Mouse (Mus musculus) stomach, embryonic 15.5 days (tissue): Measurements from ENCODE around the gene Cd2bp2. TPM values are rescaled to one million over a fixed set of nuclear protein-coding genes. Genes with fewer than 3 reads are reported as not detected.

Experiments used
- ATAC-seq: fragments of 200-750 bp; cut with Nextera tagmentation; 2 replicates; pipeline ENCODE4 v1.8.0; 2017; ENCODE audit warnings: low read depth, moderate number of reproducible peaks, moderate TSS enrichment; ENCODE audit not compliant: insufficient read depth, low FRiP score
- H3K27ac ChIP-seq: fragments of 300-500 bp; sonication (generic); 2 replicates; pipeline ENCODE4 v1.5.1; 2015; ENCODE audit warnings: mild to moderate bottlenecking, inconsistent platforms
- H3K27me3 ChIP-seq: fragments of 300-500 bp; sonication (generic); replicated peaks from 2 replicates; pipeline ENCODE4 v1.6.1; 2015; ENCODE audit warnings: inconsistent platforms
- H3K36me3 ChIP-seq: fragments of 300-500 bp; sonication (generic); 2 replicates; pipeline ENCODE4 v1.6.1; 2015; ENCODE audit warnings: inconsistent platforms
- H3K4me1 ChIP-seq: fragments of 300-500 bp; sonication (generic); 2 replicates; pipeline ENCODE4 v1.6.1; 2015; ENCODE audit warnings: inconsistent platforms
- H3K4me2 ChIP-seq: fragments of 300-500 bp; sonication (generic); 2 replicates; pipeline ENCODE4 v1.6.1; 2015; ENCODE audit warnings: mild to moderate bottlenecking, inconsistent platforms
- H3K4me3 ChIP-seq: fragments of 300-500 bp; sonication (generic); replicated peaks from 2 replicates; pipeline ENCODE4 v1.5.1; 2015; ENCODE audit warnings: inconsistent platforms
- H3K9ac ChIP-seq: fragments of 300-500 bp; sonication (generic); 2 replicates; pipeline ENCODE4 v1.6.1; 2015; ENCODE audit warnings: inconsistent platforms
- H3K9me3 ChIP-seq: fragments of 300-500 bp; sonication (generic); 2 replicates; pipeline ENCODE4 v1.6.1; 2016; ENCODE audit warnings: inconsistent platforms
- WGBS: fragments of 180-500 bp; shearing (Covaris S2); methylation state at CpG from one replicate; pipeline ENCODE4 v1.1.7; 2015; 5-methylcytosine and 5-hydroxymethylcytosine counted together
- polyA plus RNA-seq: library from polyadenylated mRNA; unstranded; fragments of >200 nt; fragmentation: Nextera tagmentation; extraction: Ambion mirVana; gene quantifications from 2 replicates; pipeline ENCODE4 v1.2.1, GENCODE M21; 2015

Gene Cd2bp2
- polyA plus RNA-seq, 1 experiment from 2014 or later, result 44.1 TPM

GRCm38 (mm10) chr7:127228615-127229303, 32.9 kb upstream of the Cd2bp2 start:
- Histone ChIP-seq H3K4me3 (no peak overlapping the region), H3K27ac (no peak overlapping the region), H3K9ac (no peak overlapping the region), H3K27me3 (no peaks in the 10 kb centered on the region), H3K36me3 (no peaks in the 10 kb centered on the region), H3K4me1 (peaks cover 11% of the 10 kb centered on the region), H3K4me2 (no peak overlapping the region), H3K9me3 (no peaks in the 10 kb centered on the region)
- 68% methylated on average over 4 of the region's 4 CpGs for WGBS
- peak; percentile 13; the same call in 1 of the 2 replicates for ATAC-seq

- ATAC-seq, result peak; percentile 75; the same call in 1 of the 2 replicates
- H3K27ac ChIP-seq, result 0 out of 2 replicates have a peak overlapping the region, but pooled peaks have one; percentile 7
- no peak overlapping the region for H3K4me3 ChIP-seq
- no peaks in the 10 kb centered on the region for H3K9me3 ChIP-seq
- H3K9ac ChIP-seq, result no peak overlapping the region
- WGBS, result 77% methylated on average over 11 of the region's 11 CpGs
- H3K27me3 ChIP-seq, result no peaks in the 10 kb centered on the region
- H3K4me2 ChIP-seq, result no peak overlapping the region
- H3K4me1 ChIP-seq, result peaks cover 3% of the 10 kb centered on the region; the same call in 1 of the 2 replicates
- no peaks in the 10 kb centered on the region for H3K36me3 ChIP-seq
Observed at GRCm38 (mm10) chr7:127225147-127225995, 29.5 kb upstream of the Cd2bp2 start.

GRCm38 (mm10) chr7:127224616-127225015, 28.8 kb upstream of the Cd2bp2 start:
- ATAC-seq, result no peak
- no peaks in the 10 kb centered on the region for H3K9me3 ChIP-seq

GRCm38 (mm10) chr7:127223515-127224478, 27.9 kb upstream of the Cd2bp2 start:
- Histone ChIP-seq H3K4me1 (no peaks in the 10 kb centered on the region), H3K27ac (no peak overlapping the region), H3K4me2 (no peak overlapping the region), H3K9me3 (no peaks in the 10 kb centered on the region), H3K4me3 (no peak overlapping the region), H3K36me3 (no peaks in the 10 kb centered on the region), H3K9ac (no peak overlapping the region), H3K27me3 (no peaks in the 10 kb centered on the region)
- peak; percentile 66; the same call in 1 of the 2 replicates for ATAC-seq
- WGBS, result 79% methylated on average over 6 of the region's 6 CpGs

More at GRCm38 (mm10) chr7:127224616-127225015, 28.8 kb upstream of the Cd2bp2 start:
- H3K27me3 ChIP-seq, result no peaks in the 10 kb centered on the region
- no peak overlapping the region for H3K9ac ChIP-seq
- WGBS, result 92% methylated on average over 6 of the region's 6 CpGs
- H3K4me1 ChIP-seq, result no peaks in the 10 kb centered on the region
- no peaks in the 10 kb centered on the region for H3K36me3 ChIP-seq
- no peak overlapping the region for H3K4me3 ChIP-seq
- H3K27ac ChIP-seq, result no peak overlapping the region
- H3K4me2 ChIP-seq, result no peak overlapping the region

GRCm38 (mm10) chr7:127223106-127223505, 27.3 kb upstream of the Cd2bp2 start:
- ATAC-seq, result no peak
- WGBS, result 97% methylated on average over 3 of the region's 3 CpGs
- H3K36me3 ChIP-seq, result no peaks in the 10 kb centered on the region
- H3K4me2 ChIP-seq, result no peak overlapping the region
- no peaks in the 10 kb centered on the region for H3K27me3 ChIP-seq
- no peaks in the 10 kb centered on the region for H3K9me3 ChIP-seq
- H3K9ac ChIP-seq, result no peak overlapping the region
- no peaks in the 10 kb centered on the region for H3K4me1 ChIP-seq
- no peak overlapping the region for H3K27ac ChIP-seq
- H3K4me3 ChIP-seq, result no peak overlapping the region

GRCm38 (mm10) chr7:127220440-127220839, 24.6 kb upstream of the Cd2bp2 start:
- WGBS, result 71% methylated on average over 6 of the region's 6 CpGs
- no peak overlapping the region for H3K27ac ChIP-seq

GRCm38 (mm10) chr7:127218670-127219069, 22.8 kb upstream of the Cd2bp2 start:
- Histone ChIP-seq H3K4me2 (no peak overlapping the region), H3K27ac (no peak overlapping the region), H3K36me3 (no peaks in the 10 kb centered on the region), H3K27me3 (no peaks in the 10 kb centered on the region), H3K4me3 (no peak overlapping the region), H3K4me1 (peaks cover 9% of the 10 kb centered on the region; the same call in 1 of the 2 replicates), H3K9me3 (no peaks in the 10 kb centered on the region), H3K9ac (no peak overlapping the region)
- 87% methylated on average over 4 of the region's 4 CpGs for WGBS
- ATAC-seq, result no peak

More at GRCm38 (mm10) chr7:127220440-127220839, 24.6 kb upstream of the Cd2bp2 start:
- no peak overlapping the region for H3K9ac ChIP-seq
- 0 out of 2 replicates have a peak, but pooled peaks cover 3% of the 10 kb centered on the region for H3K4me1 ChIP-seq
- H3K36me3 ChIP-seq, result no peaks in the 10 kb centered on the region
- no peak overlapping the region for H3K4me2 ChIP-seq
- ATAC-seq, result no peak
- H3K27me3 ChIP-seq, result no peaks in the 10 kb centered on the region
- no peak overlapping the region for H3K4me3 ChIP-seq
- no peaks in the 10 kb centered on the region for H3K9me3 ChIP-seq

GRCm38 (mm10) chr7:127217901-127218642, 22.2 kb upstream of the Cd2bp2 start:
- Histone ChIP-seq H3K4me2 (no peak overlapping the region), H3K4me3 (no peak overlapping the region), H3K9ac (no peak overlapping the region), H3K4me1 (peaks cover 9% of the 10 kb centered on the region; the same call in 1 of the 2 replicates), H3K27ac (no peak overlapping the region), H3K36me3 (no peaks in the 10 kb centered on the region), H3K9me3 (no peaks in the 10 kb centered on the region), H3K27me3 (no peaks in the 10 kb centered on the region)
- WGBS, result 69% methylated on average over 10 of the region's 10 CpGs
- no peak for ATAC-seq

GRCm38 (mm10) chr7:127217475-127217874, 21.6 kb upstream of the Cd2bp2 start:
- ATAC-seq, result no peak

GRCm38 (mm10) chr7:127216307-127216706, 20.5 kb upstream of the Cd2bp2 start:
- peaks cover 9% of the 10 kb centered on the region; the same call in 1 of the 2 replicates for H3K4me1 ChIP-seq
- no peak overlapping the region for H3K27ac ChIP-seq
- no peaks in the 10 kb centered on the region for H3K27me3 ChIP-seq
- H3K36me3 ChIP-seq, result no peaks in the 10 kb centered on the region
- H3K4me2 ChIP-seq, result no peak overlapping the region
- H3K9me3 ChIP-seq, result no peaks in the 10 kb centered on the region
- H3K4me3 ChIP-seq, result no peak overlapping the region
- H3K9ac ChIP-seq, result no peak overlapping the region
- 90% methylated on average over 5 of the region's 5 CpGs for WGBS
- no peak for ATAC-seq

More at GRCm38 (mm10) chr7:127217475-127217874, 21.6 kb upstream of the Cd2bp2 start:
- no peak overlapping the region for H3K4me2 ChIP-seq
- no peaks in the 10 kb centered on the region for H3K27me3 ChIP-seq
- H3K9me3 ChIP-seq, result no peaks in the 10 kb centered on the region
- H3K36me3 ChIP-seq, result no peaks in the 10 kb centered on the region
- H3K4me1 ChIP-seq, result peaks cover 9% of the 10 kb centered on the region; the same call in 1 of the 2 replicates
- H3K27ac ChIP-seq, result no peak overlapping the region
- WGBS, result 75% methylated on average over 6 of the region's 6 CpGs
- H3K4me3 ChIP-seq, result no peak overlapping the region
- H3K9ac ChIP-seq, result no peak overlapping the region
